Mouse (Mus musculus) bone marrow macrophage, adult 2 months (primary cell): ENCODE data around the gene Mfng.

Source experiments
- CTCF ChIP-seq: IDR thresholded peaks from 2 replicates; pipeline ENCODE4 v1.5.1; 2012; ENCODE audit warnings: low read depth, mild to moderate bottlenecking, low read length, moderate library complexity
- POLR2A ChIP-seq: IDR thresholded peaks from 2 replicates; pipeline ENCODE4 v1.6.1; 2012; ENCODE audit warnings: mild to moderate bottlenecking, low read depth, low read length, borderline replicate concordance

DNA sequence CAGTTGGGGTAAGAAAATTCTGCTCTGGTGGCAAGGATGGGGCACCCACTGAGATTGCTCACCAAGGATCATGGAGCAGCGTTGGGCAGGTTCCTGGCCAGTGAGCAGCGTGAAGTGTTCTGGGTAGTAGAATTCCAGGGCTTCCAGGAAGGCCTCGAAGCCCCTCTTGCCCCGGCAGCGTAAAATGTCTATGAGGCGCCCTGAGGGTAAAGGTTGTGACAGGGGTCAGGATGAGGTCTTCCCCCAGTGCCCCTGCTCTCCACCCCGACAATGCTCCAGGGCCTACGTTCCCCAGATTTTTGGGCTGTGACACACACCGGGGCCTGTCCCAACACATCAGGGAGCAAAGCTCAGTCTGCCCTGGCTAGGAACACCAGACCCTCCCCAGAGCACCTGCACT is 28.3 kb upstream of the Mfng start:
- TF ChIP-seq CTCF (no peak), POLR2A (no peak)
